Mouse (Mus musculus) limb, embryonic 14.5 days (tissue): ENCODE measurements around the gene Dlx5. TPM values are rescaled to one million over a fixed set of nuclear protein-coding genes. Genes with fewer than 3 reads are reported as not detected.

Experiments
- ATAC-seq: fragments of 200-750 bp; cut with Nextera tagmentation; 2 replicates; pipeline ENCODE4 v1.8.0; 2017; ENCODE audit warnings: low read depth, moderate number of reproducible peaks, moderate TSS enrichment; ENCODE audit not compliant: low FRiP score
- DNase-seq: peaks from one replicate; pipeline ENCODE4 v3.0.0-alpha.2; 2015; ENCODE audit warnings: low spot score
- H3K27ac ChIP-seq: fragments of 300-500 bp; sonication (generic); replicated peaks from 2 replicates; pipeline ENCODE4 v1.5.1; 2014; ENCODE audit warnings: low read depth, mild to moderate bottlenecking, low read length, moderate library complexity, mixed read lengths
- H3K27me3 ChIP-seq: fragments of 300-500 bp; sonication (generic); 2 replicates; pipeline ENCODE4 v1.6.1; 2014; ENCODE audit warnings: low read length, mixed read lengths; ENCODE audit not compliant: control insufficient read depth, insufficient read depth
- H3K36me3 ChIP-seq: fragments of 300-500 bp; sonication (generic); 2 replicates; pipeline ENCODE4 v1.6.1; 2014; ENCODE audit warnings: mild to moderate bottlenecking, low read length, moderate library complexity, mixed read lengths; ENCODE audit not compliant: control insufficient read depth, insufficient read depth
- H3K4me1 ChIP-seq: fragments of 300-500 bp; sonication (generic); 2 replicates; pipeline ENCODE4 v1.6.1; 2014; ENCODE audit warnings: antibody characterized with exemption, low read length, mixed read lengths; ENCODE audit not compliant: control insufficient read depth, insufficient read depth
- H3K4me2 ChIP-seq: fragments of 300-500 bp; sonication (generic); replicated peaks from 2 replicates; pipeline ENCODE4 v1.6.1; 2014; ENCODE audit warnings: low read depth, mild to moderate bottlenecking, low read length, moderate library complexity; ENCODE audit not compliant: severe bottlenecking
- H3K4me3 ChIP-seq: fragments of 300-500 bp; sonication (generic); replicated peaks from 2 replicates; pipeline ENCODE4 v1.5.1; 2014; ENCODE audit warnings: low read length
- H3K9ac ChIP-seq: fragments of 300-500 bp; sonication (generic); 2 replicates; pipeline ENCODE4 v1.6.1; 2014; ENCODE audit warnings: mild to moderate bottlenecking, low read depth, low read length, moderate library complexity; ENCODE audit not compliant: severe bottlenecking
- H3K9me3 ChIP-seq: fragments of 300-500 bp; sonication (generic); 2 replicates; pipeline ENCODE4 v1.6.1; 2016; ENCODE audit warnings: low read length; ENCODE audit not compliant: control insufficient read depth
- POLR2A ChIP-seq: fragments of 200-500 bp; IDR thresholded peaks from 2 replicates; pipeline ENCODE4 v1.8.0; 2012; ENCODE audit warnings: inconsistent platforms, mild to moderate bottlenecking, moderate library complexity, borderline replicate concordance; ENCODE audit not compliant: insufficient read depth, insufficient read length; ENCODE audit errors: extremely low read depth
- WGBS: fragments of 180-500 bp; shearing (Covaris S2); extraction: QIAGEN DNeasy Blood & Tissue Kit; methylation state at CpG from one replicate; pipeline ENCODE4 v1.1.7; 2014; 5-methylcytosine and 5-hydroxymethylcytosine counted together
- polyA plus RNA-seq, 2 experiments: library from polyadenylated mRNA; depleted of rRNA in 1 of 2; stranded (reverse) in 1 of 2; unstranded in 1 of 2; fragments of >200 nt; fragmentation: Nextera tagmentation in 1 of 2; extraction: Ambion mirVana in 1 of 2; gene quantifications; 2 replicates each; pipeline versions ENCODE4 v1.2.1 to v1.2.3; 2012 to 2014

Dlx5 gene
- polyA plus RNA-seq, 2 experiments = 18.8 to 35.7 TPM

- peak overlapping the region; percentile 77 for H3K4me2 ChIP-seq
- peaks cover 11% of the 10 kb centered on the region; the same call in 1 of the 2 replicates for H3K4me1 ChIP-seq
- WGBS = 4% methylated on average over 44 of the region's 44 CpGs
- DNase-seq (no peak), ATAC-seq (no peak)
- H3K27ac ChIP-seq = no peak overlapping the region
- peak overlapping the region; percentile 63 for H3K4me3 ChIP-seq
- H3K27me3 ChIP-seq = peaks cover 62% of the 10 kb centered on the region
- H3K9me3 ChIP-seq = no peaks in the 10 kb centered on the region
- no peak for TF ChIP-seq POLR2A
- H3K36me3 ChIP-seq = peaks cover 8% of the 10 kb centered on the region; the same call in 1 of the 2 replicates
- peak overlapping the region; percentile 72 for H3K9ac ChIP-seq
These were observed 2.2 kb downstream of the Dlx5 start for GRCm38 (mm10) chr6:6879371-6880325.

GRCm38 (mm10) chr6:6878841-6879291, 3.0 kb downstream of the Dlx5 start:
- Histone ChIP-seq H3K36me3 (peaks cover 8% of the 10 kb centered on the region; the same call in 1 of the 2 replicates), H3K4me1 (peaks cover 18% of the 10 kb centered on the region; the same call in 1 of the 2 replicates), H3K27ac (no peak overlapping the region), H3K4me3 (peak overlapping the region; percentile 63), H3K9me3 (no peaks in the 10 kb centered on the region), H3K27me3 (peaks cover 70% of the 10 kb centered on the region), H3K9ac (peak overlapping the region; percentile 72), H3K4me2 (peak overlapping the region; percentile 77)
- no peak for ATAC-seq
- TF ChIP-seq POLR2A = no peak
- no peak for DNase-seq
- 5% methylated on average over 14 of the region's 14 CpGs for WGBS

GRCm38 (mm10) chr6:6877981-6878840, 3.7 kb downstream of the Dlx5 start:
- H3K36me3 ChIP-seq = peaks cover 8% of the 10 kb centered on the region; the same call in 1 of the 2 replicates
- H3K4me2 ChIP-seq = peak overlapping the region; percentile 77
- no peak for TF ChIP-seq POLR2A
- ATAC-seq = no peak
- no peak for DNase-seq
- no peaks in the 10 kb centered on the region for H3K9me3 ChIP-seq
- H3K9ac ChIP-seq = peak overlapping the region; percentile 72
- peaks cover 20% of the 10 kb centered on the region; the same call in 1 of the 2 replicates for H3K4me1 ChIP-seq
- WGBS = 14% methylated on average over 34 of the region's 34 CpGs
- H3K4me3 ChIP-seq = peak overlapping the region; percentile 63
- no peak overlapping the region for H3K27ac ChIP-seq
- H3K27me3 ChIP-seq = peaks cover 76% of the 10 kb centered on the region

- no peak for TF ChIP-seq POLR2A
- DNase-seq = no peak
- peaks cover 8% of the 10 kb centered on the region; the same call in 1 of the 2 replicates for H3K36me3 ChIP-seq
- H3K4me1 ChIP-seq = peaks cover 20% of the 10 kb centered on the region; the same call in 1 of the 2 replicates
- H3K27ac ChIP-seq = no peak overlapping the region
- no peak overlapping the region for H3K4me3 ChIP-seq
- 24% methylated on average over 5 of the region's 5 CpGs for WGBS
- no peak for ATAC-seq
- H3K27me3 ChIP-seq = peaks cover 84% of the 10 kb centered on the region
- no peak overlapping the region for H3K9ac ChIP-seq
- no peaks in the 10 kb centered on the region for H3K9me3 ChIP-seq
- H3K4me2 ChIP-seq = no peak overlapping the region
These were observed 4.5 kb downstream of the Dlx5 start for GRCm38 (mm10) chr6:6877346-6877910.
